Mouse (Mus musculus): ENCODE results near the gene Hnf1b.

GRCm38 (mm10) chr11:83802581-83802980 is 47.3 kb upstream of the Hnf1b start:
- no peak for TF ChIP-seq EP300 (IDR thresholded peaks at IDR 0.05; ENCODE audit: low read length)
- no peak for TF ChIP-seq UBTF (IDR thresholded peaks at IDR 0.05; ENCODE audit: low read depth, low read length)
- TF ChIP-seq TCF12 (IDR thresholded peaks at IDR 0.05; ENCODE audit: low read depth, low read length): no peak
- TF ChIP-seq MAX (IDR thresholded peaks at IDR 0.05; ENCODE audit: low read length): no peak
- no peak for TF ChIP-seq BHLHE40 (IDR thresholded peaks at IDR 0.05; ENCODE audit: low read depth, low read length)
- no peak for TF ChIP-seq ZMIZ1 (IDR thresholded peaks at IDR 0.05; ENCODE audit: low read depth, low read length)
- no peak for TF ChIP-seq GABPA (IDR thresholded peaks at IDR 0.05; ENCODE audit: insufficient replicate concordance, low read depth, low read length)
- no peak for TF ChIP-seq ELF1 (IDR thresholded peaks at IDR 0.05; ENCODE audit: low read depth, low read length)
- TF ChIP-seq POLR2AphosphoS2 (IDR thresholded peaks at IDR 0.05; ENCODE audit: low read depth, low read length): no peak
- TF ChIP-seq CTCF (conservative IDR thresholded peaks at IDR 0.05 in 1 of 2, IDR thresholded peaks at IDR 0.05 in 1 of 2; ENCODE audit: low read depth in 2 of 2, low read length in 2 of 2): no peak
- no peak for TF ChIP-seq POLR2A (IDR thresholded peaks at IDR 0.05; ENCODE audit: low read depth, low read length)
